Mouse (Mus musculus): ENCODE data around the gene Rptor.
A peak's percentile ranks its signal among the peaks of the same experiment; 100 is the strongest.

The Rptor gene

DNA sequence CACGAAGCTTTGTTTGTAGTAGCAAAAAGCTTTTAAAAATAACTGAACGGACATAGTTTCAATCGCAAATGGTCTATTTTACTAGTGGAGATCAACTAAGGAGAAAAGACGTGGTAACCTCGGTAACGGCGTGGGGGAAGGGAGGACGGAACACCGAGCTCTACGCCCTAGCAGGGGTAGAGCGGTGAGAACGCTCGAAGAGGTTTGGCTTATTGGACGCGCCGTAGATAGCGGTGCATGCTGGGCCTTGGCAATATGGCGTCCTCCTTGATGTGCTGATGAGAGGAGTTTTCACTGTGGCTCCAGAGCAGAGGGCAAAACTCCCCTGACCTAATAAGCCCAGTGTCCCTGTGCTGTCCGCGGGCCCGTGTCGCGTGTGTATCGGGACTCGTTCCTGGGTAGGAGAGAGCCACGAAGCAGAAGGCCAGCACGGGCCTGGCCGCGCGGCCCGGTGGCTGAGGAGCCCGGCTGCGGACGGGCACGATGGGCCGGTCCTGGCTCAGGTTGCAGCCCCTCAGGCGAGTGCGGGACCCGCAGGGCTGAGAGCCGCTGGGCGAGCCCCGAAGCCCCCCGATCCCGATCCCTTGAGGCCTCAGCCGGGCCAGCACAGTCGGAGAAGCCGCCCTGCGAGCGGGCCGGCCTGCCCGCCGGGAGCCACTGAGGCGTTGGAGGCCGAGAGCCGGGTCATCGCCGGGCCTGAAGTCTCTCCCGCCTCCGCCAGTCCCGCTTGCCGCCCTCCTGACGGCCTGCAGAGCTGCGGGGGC lies at the start of gene Rptor:
Gene Rptor, plus strand, starts transcription at position 143 of the 764 bp plus-strand sequence.
- peak; percentile 84 for DNase-seq (ENCODE audit: extremely low read depth, insufficient read length, low spot score)

DNA sequence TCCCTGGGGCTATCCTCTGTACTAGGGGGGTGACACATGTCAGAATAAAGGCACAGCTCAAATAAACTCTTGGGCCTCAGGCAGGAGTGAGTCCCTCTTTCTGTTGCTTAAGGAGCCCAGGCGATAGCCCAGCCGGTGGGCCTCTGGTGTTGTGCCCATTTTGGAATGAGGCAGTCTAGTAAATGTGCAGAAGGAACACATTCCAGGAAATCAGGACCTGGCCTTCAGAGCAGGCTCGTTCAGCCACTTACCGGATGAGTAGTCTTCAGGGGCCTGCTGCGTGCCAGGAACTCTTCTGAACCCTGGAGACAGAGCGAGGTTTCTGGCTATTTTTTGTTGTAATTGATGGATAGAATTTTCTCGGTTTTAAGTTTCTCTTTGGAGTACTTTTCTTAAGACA lies 48.0 kb upstream of the Rptor start:
- no peak for DNase-seq (ENCODE audit: extremely low read depth, insufficient read length, low spot score)

DNA sequence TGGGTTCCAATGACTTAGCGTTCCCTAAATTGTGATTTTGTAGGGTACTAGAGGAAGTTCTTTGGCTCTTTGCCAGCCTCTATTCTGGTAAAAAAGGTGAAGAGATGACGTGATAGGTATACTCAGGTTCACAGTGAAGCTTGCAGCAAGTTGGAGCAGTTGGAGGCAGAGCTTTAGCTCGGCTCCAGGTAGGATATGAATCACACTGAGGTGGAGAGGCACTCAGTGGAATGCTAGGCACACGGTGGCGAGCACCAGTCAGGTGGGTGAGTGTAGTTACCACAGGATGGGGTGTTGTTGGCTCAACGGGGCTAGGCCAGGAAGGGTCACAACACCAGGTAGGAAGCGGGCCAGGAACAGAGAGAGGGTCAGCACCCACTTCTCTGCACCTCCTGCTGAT lies 47.5 kb upstream of the Rptor start:
- no peak for DNase-seq (ENCODE audit: extremely low read depth, insufficient read length, low spot score)

GRCm38 (mm10) chr11:119557940-119558869 lies 44.5 kb upstream of the Rptor start:
- DNase-seq (ENCODE audit: extremely low read depth, insufficient read length, low spot score), result no peak

GRCm38 (mm10) chr11:119558870-119559610 lies 43.7 kb upstream of the Rptor start:
- no peak for DNase-seq (ENCODE audit: extremely low read depth, insufficient read length, low spot score)

- DNase-seq (ENCODE audit: extremely low read depth, insufficient read length, low spot score), result no peak
These were observed 40.4 kb upstream of the Rptor start for GRCm38 (mm10) chr11:119562286-119562685.

DNA sequence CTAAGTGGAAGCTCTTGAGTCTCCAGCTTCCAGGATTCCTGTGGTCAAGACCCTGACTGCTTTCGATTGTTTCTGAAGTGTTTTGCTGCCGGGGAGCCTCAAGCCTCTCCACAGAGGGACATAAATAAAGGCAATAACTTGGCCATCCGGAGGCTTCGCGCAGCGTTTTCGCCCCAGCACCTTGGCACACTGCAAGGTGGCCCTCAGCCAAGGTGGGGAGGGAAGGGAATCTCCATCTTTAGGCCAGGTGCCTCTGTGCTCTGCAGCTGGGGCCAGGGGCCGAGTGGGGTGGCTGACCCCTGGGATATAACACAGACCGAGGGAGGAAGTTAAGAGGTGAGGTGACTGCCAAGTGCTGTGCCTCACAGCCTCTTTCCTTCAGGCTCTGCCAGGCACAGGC lies 39.5 kb upstream of the Rptor start:
- DNase-seq (ENCODE audit: extremely low read depth, insufficient read length, low spot score), result no peak

DNA sequence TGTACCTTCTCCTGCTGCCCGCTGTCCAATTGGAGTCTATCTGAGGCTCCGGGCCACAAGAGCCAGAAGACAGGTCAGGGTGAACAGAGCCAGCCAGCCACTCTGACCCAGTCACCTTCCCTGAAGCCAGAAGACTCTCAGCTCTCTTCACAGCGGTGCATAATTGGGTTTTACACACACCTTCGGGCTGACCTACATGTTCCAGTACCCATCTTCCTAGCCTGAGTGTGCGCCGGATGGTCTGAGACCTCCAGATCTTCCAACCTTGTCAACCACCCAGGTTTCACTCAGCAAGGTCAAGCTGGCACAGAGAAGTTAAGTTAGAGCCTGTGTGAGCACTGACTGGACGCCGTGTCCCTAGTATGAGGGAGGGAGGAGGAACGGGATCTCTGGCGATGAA lies 38.3 kb upstream of the Rptor start:
- no peak for DNase-seq (ENCODE audit: extremely low read depth, insufficient read length, low spot score)

DNA sequence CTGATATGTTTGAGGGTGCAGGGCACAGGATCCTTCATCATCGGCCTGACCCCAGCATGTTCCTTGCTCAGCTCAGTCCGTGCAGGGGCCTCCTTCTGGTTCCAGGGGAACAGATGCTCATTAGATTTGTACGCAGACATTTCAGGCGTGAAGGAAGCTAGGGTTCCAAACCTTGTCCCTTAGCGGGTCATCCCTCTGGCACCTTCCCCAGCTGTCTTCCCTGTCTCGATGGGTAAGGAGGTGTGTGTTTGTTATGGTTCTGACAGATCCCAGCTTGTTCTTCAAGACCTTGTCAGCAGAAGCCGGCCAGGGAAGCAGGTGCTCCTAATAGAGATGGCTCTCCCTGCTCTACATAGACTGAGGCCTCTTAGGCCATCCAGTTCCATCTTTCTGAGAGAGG lies 37.7 kb upstream of the Rptor start:
- DNase-seq (ENCODE audit: extremely low read depth, insufficient read length, low spot score), result no peak

GRCm38 (mm10) chr11:119565684-119566083 lies 37.0 kb upstream of the Rptor start:
- no peak for DNase-seq (ENCODE audit: extremely low read depth, insufficient read length, low spot score)

GRCm38 (mm10) chr11:119566188-119566587 lies 36.5 kb upstream of the Rptor start:
- DNase-seq (ENCODE audit: extremely low read depth, insufficient read length, low spot score), result no peak

GRCm38 (mm10) chr11:119572316-119573010 lies 30.2 kb upstream of the Rptor start:
- no peak for DNase-seq (ENCODE audit: extremely low read depth, insufficient read length, low spot score)

GRCm38 (mm10) chr11:119576855-119577254 lies 25.9 kb upstream of the Rptor start:
- no peak for DNase-seq (ENCODE audit: extremely low read depth, insufficient read length, low spot score)

GRCm38 (mm10) chr11:119577721-119578120 lies 25.0 kb upstream of the Rptor start:
- no peak for DNase-seq (ENCODE audit: extremely low read depth, insufficient read length, low spot score)

GRCm38 (mm10) chr11:119586511-119586910 lies 16.2 kb upstream of the Rptor start:
- DNase-seq (ENCODE audit: extremely low read depth, insufficient read length, low spot score), result no peak

- DNase-seq (ENCODE audit: extremely low read depth, insufficient read length, low spot score), result no peak
These were observed 15.6 kb upstream of the Rptor start for GRCm38 (mm10) chr11:119587112-119587511.

- DNase-seq (ENCODE audit: extremely low read depth, insufficient read length, low spot score), result no peak
These were observed 13.5 kb upstream of the Rptor start for GRCm38 (mm10) chr11:119589242-119589641.

DNA sequence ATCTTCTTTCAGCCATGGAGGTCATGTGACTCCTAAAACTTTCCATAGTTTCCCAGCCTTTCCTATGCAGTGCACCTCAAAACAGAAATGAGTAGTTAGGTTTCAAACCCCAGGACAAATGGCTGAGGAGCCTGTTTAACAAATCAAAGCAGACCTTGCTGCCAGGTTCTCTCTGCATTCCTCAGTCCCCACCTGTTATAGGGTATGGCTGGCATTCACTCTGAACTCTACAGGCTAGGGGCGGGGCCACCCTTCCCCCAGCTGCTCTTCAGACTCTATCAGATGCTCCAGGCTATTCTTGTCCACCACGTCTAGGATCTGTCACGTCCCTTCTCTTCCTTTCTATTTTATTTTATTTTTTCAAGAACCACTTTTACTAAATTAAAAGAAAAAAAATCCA lies 8.7 kb upstream of the Rptor start:
- no peak for DNase-seq (ENCODE audit: extremely low read depth, insufficient read length, low spot score)

- DNase-seq (ENCODE audit: extremely low read depth, insufficient read length, low spot score), result no peak
These were observed 3.8 kb upstream of the Rptor start for GRCm38 (mm10) chr11:119598856-119599255.

DNA sequence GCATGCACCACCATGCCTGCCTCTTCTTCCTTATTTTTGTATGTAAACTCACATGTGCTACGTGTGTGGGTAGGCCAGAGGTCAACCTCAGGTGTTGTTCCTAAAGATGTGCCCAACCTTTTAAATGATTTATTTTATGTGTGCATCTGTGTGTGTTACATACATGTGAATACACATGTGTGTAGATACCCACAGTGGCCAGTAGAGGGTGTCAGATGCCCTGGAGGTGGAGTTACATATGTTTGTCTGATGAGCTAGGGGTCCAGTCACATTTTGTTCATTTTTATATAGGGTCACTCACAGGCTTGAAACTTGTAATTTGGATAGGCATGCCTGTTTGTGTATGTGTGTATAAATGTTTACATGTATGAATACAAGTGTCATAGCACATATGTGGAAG lies 2.4 kb upstream of the Rptor start:
- DNase-seq (ENCODE audit: extremely low read depth, insufficient read length, low spot score), result no peak
